Mouse (Mus musculus) myocyte (in vitro differentiated cells): Measurements from ENCODE around the gene Sema4d. TPM values are rescaled to one million over a fixed set of nuclear protein-coding genes. Genes with fewer than 3 reads are reported as not detected.

Source experiments
- H3K27me3 ChIP-seq: one replicate; pipeline ENCODE4 v1.6.1; 2011; ENCODE audit not compliant: control insufficient read depth, insufficient read depth, insufficient read length
- H3K36me3 ChIP-seq: one replicate; pipeline ENCODE4 v1.6.1; 2011; ENCODE audit not compliant: control insufficient read depth, insufficient read depth
- H3K4me2 ChIP-seq: one replicate; pipeline ENCODE4 v1.6.1; 2011; ENCODE audit warnings: low read depth, control low read depth
- H3K4me3 ChIP-seq: one replicate; pipeline ENCODE4 v1.5.1; 2011; ENCODE audit warnings: mild to moderate bottlenecking, control low read depth, moderate library complexity
- H3K79me2 ChIP-seq: one replicate; pipeline ENCODE4 v1.6.1; 2011; ENCODE audit not compliant: control insufficient read depth, insufficient read depth
- H3ac ChIP-seq: one replicate; pipeline ENCODE4 v1.6.1; 2011; ENCODE audit not compliant: control insufficient read depth, insufficient read length
- CEBPB ChIP-seq: IDR thresholded peaks from 2 replicates; pipeline ENCODE4 v1.6.1; 2011; ENCODE audit warnings: mild to moderate bottlenecking, moderate library complexity; ENCODE audit not compliant: poor library complexity, insufficient read depth, severe bottlenecking
- E2F4 ChIP-seq: IDR thresholded peaks from one replicate; pipeline ENCODE4 v1.6.1; 2011; ENCODE audit warnings: mild to moderate bottlenecking, control low read depth, moderate library complexity; ENCODE audit not compliant: insufficient read depth
- MAX ChIP-seq: IDR thresholded peaks from one replicate; pipeline ENCODE4 v1.6.1; 2011; ENCODE audit warnings: low read depth, mild to moderate bottlenecking, control low read depth
- MYOD1 ChIP-seq, 3 experiments: IDR thresholded peaks; one replicate each; pipeline ENCODE4 v1.6.1; 2011; ENCODE audit warnings: control low read depth in 2 of 3, low read depth in 2 of 3, mild to moderate bottlenecking in 2 of 3, moderate library complexity in 1 of 3; ENCODE audit not compliant: insufficient read length in 2 of 3, control insufficient read depth in 1 of 3
- MYOG ChIP-seq, 3 experiments: IDR thresholded peaks; one replicate each; pipeline ENCODE4 v1.6.1; 2011; ENCODE audit warnings: control low read depth in 2 of 3, low read depth in 2 of 3, mild to moderate bottlenecking in 2 of 3; ENCODE audit not compliant: insufficient read length in 2 of 3, control insufficient read depth in 1 of 3, insufficient read depth in 1 of 3
- POLR2A ChIP-seq: IDR thresholded peaks from one replicate; pipeline ENCODE4 v1.6.1; 2011; ENCODE audit warnings: low read depth, mild to moderate bottlenecking, control low read depth, moderate library complexity; ENCODE audit not compliant: insufficient read length
- POLR2AphosphoS2 ChIP-seq: IDR thresholded peaks from one replicate; pipeline ENCODE4 v1.6.1; 2011; ENCODE audit warnings: low read depth, control low read depth; ENCODE audit not compliant: insufficient read length
- REST ChIP-seq: IDR thresholded peaks from one replicate; pipeline ENCODE4 v1.6.1; 2011; ENCODE audit warnings: mild to moderate bottlenecking, control low read depth, moderate library complexity; ENCODE audit not compliant: insufficient read depth, insufficient read length
- SRF ChIP-seq: IDR thresholded peaks from one replicate; pipeline ENCODE4 v1.6.1; 2011; ENCODE audit warnings: low read depth; ENCODE audit not compliant: control insufficient read depth, insufficient read length
- TCF12 ChIP-seq: IDR thresholded peaks from one replicate; pipeline ENCODE4 v1.6.1; 2011; ENCODE audit warnings: mild to moderate bottlenecking, control low read depth; ENCODE audit not compliant: poor library complexity, insufficient read depth, severe bottlenecking
- TCF3 ChIP-seq: IDR thresholded peaks from one replicate; pipeline ENCODE4 v1.6.1; 2011; ENCODE audit warnings: low read depth, control low read depth; ENCODE audit not compliant: insufficient read length
- USF1 ChIP-seq: IDR thresholded peaks from one replicate; pipeline ENCODE4 v1.6.1; 2011; ENCODE audit warnings: low read depth, mild to moderate bottlenecking, control low read depth, moderate library complexity
- polyA plus RNA-seq: library from polyadenylated mRNA; unstranded; fragments of >200 nt; fragmentation: generic; extraction: Trizol; gene quantifications from one replicate; pipeline ENCODE4 v1.2.1, GENCODE M21; 2012; ENCODE audit warnings: missing spikeins

The Sema4d gene
- polyA plus RNA-seq, 1 experiment, result 15.3 TPM

DNA sequence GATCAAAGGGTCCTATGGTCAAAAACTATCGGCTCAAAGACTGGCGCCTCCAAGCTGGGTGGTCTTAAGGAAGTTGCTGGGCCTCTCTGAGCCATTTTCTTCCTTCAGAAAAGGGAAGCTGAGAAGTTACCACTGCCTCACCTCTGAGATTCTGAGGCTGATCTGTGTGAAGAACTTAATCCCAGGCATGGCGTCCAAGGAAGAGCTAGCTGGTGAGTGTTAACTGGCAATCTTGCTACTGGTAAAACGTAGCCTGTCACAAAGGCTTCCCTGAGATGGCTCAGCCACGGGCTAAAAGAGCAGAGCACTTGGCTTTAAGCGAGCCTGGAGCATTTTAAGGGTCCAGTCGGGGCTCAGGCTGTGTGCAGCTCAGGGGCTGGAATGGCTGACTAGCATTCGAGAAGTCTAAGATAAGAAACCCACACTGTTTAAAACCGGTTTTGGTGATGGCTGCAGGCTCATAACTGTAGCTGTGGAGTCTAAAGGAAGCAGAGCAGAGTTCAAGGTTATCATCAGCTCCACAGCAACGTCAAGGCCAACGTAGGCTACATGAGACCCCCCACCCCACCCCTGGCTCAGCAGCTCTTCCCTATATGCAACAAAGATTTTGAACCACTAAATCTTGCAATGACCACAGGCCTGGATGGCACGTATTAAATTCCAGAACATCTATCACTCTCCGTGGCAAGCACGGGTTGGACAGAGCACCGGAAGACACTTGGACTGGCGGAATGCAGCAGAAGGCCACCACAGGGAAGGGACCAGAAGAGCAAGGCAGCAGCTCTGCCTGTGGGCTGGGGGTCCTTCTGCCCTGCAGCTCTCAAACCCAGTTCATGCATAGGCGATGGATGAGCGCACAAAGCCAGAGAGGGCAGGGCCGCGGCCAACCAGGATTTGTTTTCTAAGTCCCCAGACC, 56.3 kb downstream of the Sema4d start:
- Histone ChIP-seq H3K4me3 (no peak overlapping the region), H3K27me3 (no peaks in the 10 kb centered on the region), H3K79me2 (no peaks in the 10 kb centered on the region), H3ac (no peak overlapping the region), H3K36me3 (no peaks in the 10 kb centered on the region), H3K4me2 (no peak overlapping the region)
- TF ChIP-seq TCF12 (no peak), E2F4 (no peak), POLR2A (no peak), TCF3 (no peak), MYOD1 (IDR thresholded peaks at IDR 0.05; ENCODE audit: control insufficient read depth in 1 of 3, insufficient read length in 2 of 3, low read depth in 2 of 3) (no peak), CEBPB (no peak), MYOG (IDR thresholded peaks at IDR 0.05; ENCODE audit: control insufficient read depth in 1 of 3, insufficient read depth in 1 of 3, insufficient read length in 2 of 3, low read depth in 2 of 3) (no peak), USF1 (no peak), POLR2AphosphoS2 (no peak), MAX (no peak), REST (no peak), SRF (no peak)

DNA sequence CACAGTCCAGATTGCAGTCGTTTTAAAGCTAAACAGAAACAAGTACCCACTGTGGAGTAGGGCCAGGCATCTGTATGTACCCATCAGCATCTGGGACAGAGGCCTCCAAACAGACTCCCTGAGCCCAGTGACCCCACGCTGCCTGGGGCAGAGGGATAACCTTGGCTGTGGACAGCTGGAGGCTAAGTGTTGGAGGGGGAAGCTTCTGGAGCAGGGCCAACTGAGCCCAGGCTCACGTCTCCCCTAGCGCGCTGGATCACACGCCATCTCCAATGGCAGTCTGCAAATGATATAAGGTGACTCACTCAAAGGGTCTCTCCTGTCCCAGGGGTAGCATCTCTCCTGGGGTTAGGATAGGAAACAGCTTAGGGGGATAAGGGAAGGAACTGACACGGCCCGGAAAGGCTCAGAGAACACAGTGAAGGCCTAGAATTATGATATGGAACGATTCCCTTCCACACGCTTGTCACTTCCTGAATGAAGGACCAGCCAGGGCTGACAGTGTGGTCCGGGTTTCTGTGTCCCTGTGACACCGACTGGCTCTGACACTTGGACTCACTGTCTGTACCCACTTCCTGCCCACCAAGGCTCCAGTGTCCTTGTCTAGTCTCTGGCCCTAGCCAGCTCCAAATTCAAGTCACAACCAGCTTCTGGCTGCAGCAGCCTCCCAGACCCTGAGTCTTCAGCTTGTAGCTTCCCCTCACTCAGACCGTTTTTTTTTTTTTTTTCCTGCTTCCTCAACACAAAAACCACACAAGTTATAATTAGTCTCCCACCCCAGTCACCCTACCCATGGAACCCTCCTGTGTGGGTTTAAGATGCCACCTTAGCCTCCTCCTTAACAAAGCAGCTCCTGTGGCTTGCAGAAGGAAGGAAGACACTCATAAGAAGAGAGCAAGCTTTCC, 57.3 kb downstream of the Sema4d start:
- no peak overlapping the region for H3ac ChIP-seq
- no peak overlapping the region for H3K4me3 ChIP-seq
- H3K4me2 ChIP-seq, result no peak overlapping the region
- H3K27me3 ChIP-seq, result no peaks in the 10 kb centered on the region
- no peaks in the 10 kb centered on the region for H3K79me2 ChIP-seq
- no peak for TF ChIP-seq TCF3
- TF ChIP-seq TCF12, result no peak
- TF ChIP-seq SRF, result no peak
- TF ChIP-seq E2F4, result no peak
- TF ChIP-seq USF1, result no peak
- no peak for TF ChIP-seq MYOG (IDR thresholded peaks at IDR 0.05; ENCODE audit: control insufficient read depth in 1 of 3, insufficient read depth in 1 of 3, insufficient read length in 2 of 3, low read depth in 2 of 3)
- TF ChIP-seq MYOD1 (IDR thresholded peaks at IDR 0.05; ENCODE audit: control insufficient read depth in 1 of 3, insufficient read length in 2 of 3, low read depth in 2 of 3), result no peak
- no peak for TF ChIP-seq CEBPB
- no peak for TF ChIP-seq REST
- TF ChIP-seq POLR2AphosphoS2, result no peak
- no peaks in the 10 kb centered on the region for H3K36me3 ChIP-seq

DNA sequence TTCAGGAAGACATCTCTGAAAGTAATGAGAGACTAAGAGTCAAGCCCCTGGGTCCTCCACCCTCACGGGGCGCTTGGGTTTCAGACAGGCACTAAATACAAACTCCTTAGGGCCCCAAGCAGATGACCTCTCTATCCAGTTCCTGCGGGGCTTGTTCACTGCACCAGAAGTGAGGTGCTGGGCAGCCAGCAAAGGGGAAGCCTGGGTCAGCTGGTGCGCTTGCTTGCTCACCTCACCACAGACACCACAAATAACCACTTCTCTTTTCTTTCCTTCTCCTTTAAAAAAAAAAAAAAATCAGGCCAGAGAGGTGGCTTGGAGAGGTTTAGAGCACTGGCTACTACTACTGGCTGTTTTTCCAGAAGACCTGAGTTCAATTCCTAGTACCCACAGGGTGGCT, 59.0 kb downstream of the Sema4d start:
- no peak for TF ChIP-seq REST
- no peak for TF ChIP-seq MYOG (IDR thresholded peaks at IDR 0.05; ENCODE audit: control insufficient read depth in 1 of 3, insufficient read depth in 1 of 3, insufficient read length in 2 of 3, low read depth in 2 of 3)
- no peak for TF ChIP-seq SRF

DNA sequence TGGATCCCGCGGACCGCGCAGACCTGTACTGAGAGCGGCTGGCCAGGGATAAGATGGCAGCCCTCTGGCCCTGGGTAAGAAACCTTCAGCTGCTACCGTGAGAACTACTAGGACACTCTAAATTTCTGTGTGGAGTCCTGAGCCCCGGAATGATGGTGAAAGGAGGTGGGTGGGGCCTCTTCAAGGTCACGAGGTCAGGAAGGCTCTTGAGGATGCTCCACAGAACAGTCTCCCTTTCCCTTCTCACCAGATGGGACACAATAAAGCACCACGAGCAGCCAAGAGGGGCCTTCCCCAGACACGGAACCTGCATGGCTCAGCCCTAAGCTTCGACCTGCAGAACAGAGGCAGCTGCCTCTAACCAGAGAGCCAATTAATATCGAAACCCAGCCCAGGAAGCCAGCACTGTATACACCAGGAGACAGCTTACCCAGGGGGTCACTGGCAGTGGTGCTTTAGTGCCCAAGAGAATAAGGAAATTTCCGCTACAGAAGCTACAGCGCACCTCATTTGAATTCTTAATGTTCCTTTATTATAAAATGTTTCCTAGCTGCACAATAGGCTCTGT, 61.4 kb downstream of the Sema4d start:
- no peak for TF ChIP-seq CEBPB
- H3ac ChIP-seq, result no peak overlapping the region
- no peak overlapping the region for H3K4me3 ChIP-seq
- H3K36me3 ChIP-seq, result no peaks in the 10 kb centered on the region
- H3K4me2 ChIP-seq, result no peak overlapping the region
- H3K79me2 ChIP-seq, result no peaks in the 10 kb centered on the region
- no peaks in the 10 kb centered on the region for H3K27me3 ChIP-seq

More for the DNA sequence above, 59.0 kb downstream of the Sema4d start:
- no peaks in the 10 kb centered on the region for H3K36me3 ChIP-seq
- H3K4me3 ChIP-seq, result no peak overlapping the region
- no peak overlapping the region for H3ac ChIP-seq
- H3K4me2 ChIP-seq, result no peak overlapping the region
- H3K79me2 ChIP-seq, result no peaks in the 10 kb centered on the region
- no peaks in the 10 kb centered on the region for H3K27me3 ChIP-seq

DNA sequence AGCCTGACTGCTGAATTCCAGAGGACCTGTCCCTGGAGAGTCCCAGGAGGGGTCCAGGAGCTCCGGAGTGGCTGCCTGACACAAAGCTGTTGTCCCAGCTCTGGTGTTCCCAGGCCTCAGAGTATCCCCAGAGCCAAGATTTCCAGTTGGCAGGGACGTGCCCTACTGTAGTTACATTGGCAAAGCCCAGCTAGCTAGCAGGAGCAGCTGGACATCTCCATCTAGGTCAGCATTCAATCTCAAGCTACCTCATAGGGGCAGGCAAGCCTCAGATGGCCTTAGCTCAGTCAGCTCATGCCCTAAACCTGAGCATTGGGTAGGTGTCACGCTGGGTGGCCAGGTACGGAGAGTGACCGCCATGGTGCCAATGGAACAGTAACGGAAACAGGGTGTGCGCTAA, 62.1 kb downstream of the Sema4d start:
- no peak for TF ChIP-seq USF1
- TF ChIP-seq TCF12, result no peak
- TF ChIP-seq E2F4, result no peak
- TF ChIP-seq MYOG (IDR thresholded peaks at IDR 0.05; ENCODE audit: control insufficient read depth in 1 of 3, insufficient read depth in 1 of 3, insufficient read length in 2 of 3, low read depth in 2 of 3), result no peak
- no peak for TF ChIP-seq SRF
- TF ChIP-seq MAX, result no peak
- no peak for TF ChIP-seq MYOD1 (IDR thresholded peaks at IDR 0.05; ENCODE audit: control insufficient read depth in 1 of 3, insufficient read length in 2 of 3, low read depth in 2 of 3)
- no peak for TF ChIP-seq REST
- TF ChIP-seq POLR2AphosphoS2, result no peak
- no peak for TF ChIP-seq POLR2A
- Histone ChIP-seq H3K27me3 (no peaks in the 10 kb centered on the region), H3K36me3 (no peaks in the 10 kb centered on the region), H3K4me3 (no peak overlapping the region), H3K79me2 (no peaks in the 10 kb centered on the region), H3ac (no peak overlapping the region), H3K4me2 (no peak overlapping the region)
